Mouse (Mus musculus) heart, adult 2 months (tissue): Measurements from ENCODE around the gene Ncapd2.

Experiments used
- CTCF ChIP-seq: fragments of 200-600 bp; IDR thresholded peaks from 2 replicates; pipeline ENCODE4 v1.8.1; 2022; ENCODE audit warnings: antibody characterized with exemption, mild to moderate bottlenecking, moderate library complexity
- EP300 ChIP-seq: fragments of 200-500 bp; IDR thresholded peaks from 2 replicates; pipeline ENCODE4 v1.6.1; 2011; ENCODE audit warnings: low read depth, low read length, control low read depth; ENCODE audit not compliant: insufficient read depth
- POLR2A ChIP-seq: fragments of 200-500 bp; IDR thresholded peaks from 2 replicates; pipeline ENCODE4 v1.6.1; 2011; ENCODE audit warnings: mild to moderate bottlenecking, low read depth, low read length, control low read depth; ENCODE audit not compliant: insufficient read depth

- no peak for TF ChIP-seq CTCF
- TF ChIP-seq POLR2A = no peak
- no peak for TF ChIP-seq EP300
These were observed 26.7 kb downstream of the Ncapd2 start for GRCm38 (mm10) chr6:125164672-125165327.
